Mouse (Mus musculus) midbrain, postnatal 0 days (tissue): ENCODE measurements around the gene Vav1. TPM values are rescaled to one million over a fixed set of nuclear protein-coding genes. Genes with fewer than 3 reads are reported as not detected.
A peak's percentile ranks its signal among the peaks of the same experiment; 100 is the strongest.

ENCODE experiments used
- ATAC-seq: fragments of 200-750 bp; cut with Nextera tagmentation; 2 replicates; pipeline ENCODE4 v1.8.0; 2017; ENCODE audit warnings: moderate number of reproducible peaks, mild to moderate bottlenecking, moderate TSS enrichment, moderate library complexity; ENCODE audit not compliant: low FRiP score
- DNase-seq: peaks from one replicate; pipeline ENCODE4 v3.0.0-alpha.2; 2015; ENCODE audit warnings: low spot score
- H3K27ac ChIP-seq: fragments of 300-500 bp; sonication (generic); 2 replicates; pipeline ENCODE4 v1.5.1; 2014; ENCODE audit warnings: low read depth, mild to moderate bottlenecking, low read length, mixed read lengths
- H3K27me3 ChIP-seq: fragments of 300-500 bp; sonication (generic); 2 replicates; pipeline ENCODE4 v1.6.1; 2014; ENCODE audit warnings: low read length, control low read depth, mixed read lengths; ENCODE audit not compliant: insufficient read depth
- H3K36me3 ChIP-seq: fragments of 300-500 bp; sonication (generic); 2 replicates; pipeline ENCODE4 v1.6.1; 2014; ENCODE audit warnings: low read length, control low read depth, mixed read lengths; ENCODE audit not compliant: insufficient read depth
- H3K4me1 ChIP-seq: fragments of 300-500 bp; sonication (generic); 2 replicates; pipeline ENCODE4 v1.6.1; 2014; ENCODE audit warnings: mild to moderate bottlenecking, control low read depth, antibody characterized with exemption, low read length, mixed read lengths; ENCODE audit not compliant: insufficient read depth
- H3K4me2 ChIP-seq: fragments of 300-500 bp; sonication (generic); 2 replicates; pipeline ENCODE4 v1.6.1; 2014; ENCODE audit warnings: low read depth, mild to moderate bottlenecking, low read length, mixed read lengths; ENCODE audit not compliant: poor library complexity, severe bottlenecking
- H3K4me3 ChIP-seq: fragments of 300-500 bp; sonication (generic); 2 replicates; pipeline ENCODE4 v1.5.1; 2014; ENCODE audit warnings: low read depth, mild to moderate bottlenecking, low read length, moderate library complexity
- H3K9ac ChIP-seq: fragments of 300-500 bp; sonication (generic); replicated peaks from 2 replicates; pipeline ENCODE4 v1.6.1; 2014; ENCODE audit warnings: mild to moderate bottlenecking, low read length, moderate library complexity, mixed read lengths; ENCODE audit not compliant: poor library complexity, severe bottlenecking
- H3K9me3 ChIP-seq: fragments of 300-500 bp; sonication (generic); 2 replicates; pipeline ENCODE4 v1.6.1; 2016; ENCODE audit warnings: low read length, control low read depth
- CTCF ChIP-seq: IDR thresholded peaks from 2 replicates; pipeline ENCODE4 v1.5.1; 2016; ENCODE audit warnings: antibody characterized with exemption, mild to moderate bottlenecking
- WGBS: fragments of 180-500 bp; shearing (Covaris S2); extraction: QIAGEN DNeasy Blood & Tissue Kit; methylation state at CpG from one replicate; pipeline ENCODE4 v1.1.7; 2014; 5-methylcytosine and 5-hydroxymethylcytosine counted together
- polyA plus RNA-seq: library from polyadenylated mRNA; unstranded; fragments of >200 nt; fragmentation: Nextera tagmentation; extraction: Ambion mirVana; gene quantifications from 2 replicates; pipeline ENCODE4 v1.2.1, GENCODE M21; 2015
- total RNA-seq: library from RNA; depleted of rRNA; stranded (reverse); fragments of >200 nt; gene quantifications from 2 replicates; pipeline ENCODE4 v1.2.3, GENCODE M21; 2014

The Vav1 gene
- total and polyA plus RNA-seq, 2 experiments from 2014 or later, result 1.7 to 2.7 TPM

- no peak overlapping the region for H3K4me3 ChIP-seq
- H3K9ac ChIP-seq, result no peak overlapping the region
- H3K4me1 ChIP-seq, result no peaks in the 10 kb centered on the region
- ATAC-seq (no peak), DNase-seq (no peak)
- peaks cover 23% of the 10 kb centered on the region for H3K36me3 ChIP-seq
- 83% methylated on average over 12 of the region's 12 CpGs for WGBS
- no peak overlapping the region for H3K27ac ChIP-seq
- no peaks in the 10 kb centered on the region for H3K9me3 ChIP-seq
- no peak overlapping the region for H3K4me2 ChIP-seq
- H3K27me3 ChIP-seq, result no peaks in the 10 kb centered on the region
- peak; percentile 33; the same call in 1 of the 2 replicates for TF ChIP-seq CTCF
These were observed 44.5 kb upstream of the Vav1 start for GRCm38 (mm10) chr17:57234254-57234928.

- ATAC-seq, result peak; percentile 32; the same call in 1 of the 2 replicates
These were observed 43.1 kb upstream of the Vav1 start for GRCm38 (mm10) chr17:57235803-57236202.

GRCm38 (mm10) chr17:57237181-57237580 is 41.7 kb upstream of the Vav1 start:
- Histone ChIP-seq H3K4me2 (no peak overlapping the region), H3K27me3 (no peaks in the 10 kb centered on the region), H3K9me3 (no peaks in the 10 kb centered on the region), H3K27ac (no peak overlapping the region), H3K36me3 (peaks cover 31% of the 10 kb centered on the region), H3K9ac (no peak overlapping the region), H3K4me1 (no peaks in the 10 kb centered on the region), H3K4me3 (no peak overlapping the region)
- DNase-seq (no peak), ATAC-seq (0 out of 2 replicates have a peak, but pooled peaks have one; percentile 26)
- 97% methylated on average over 9 of the region's 9 CpGs for WGBS
- no peak for TF ChIP-seq CTCF

More at GRCm38 (mm10) chr17:57235803-57236202, 43.1 kb upstream of the Vav1 start:
- H3K9ac ChIP-seq, result no peak overlapping the region
- no peak overlapping the region for H3K4me2 ChIP-seq
- H3K4me1 ChIP-seq, result no peaks in the 10 kb centered on the region
- H3K36me3 ChIP-seq, result peaks cover 23% of the 10 kb centered on the region
- H3K9me3 ChIP-seq, result no peaks in the 10 kb centered on the region
- no peak overlapping the region for H3K27ac ChIP-seq
- no peak for DNase-seq
- TF ChIP-seq CTCF, result no peak
- H3K27me3 ChIP-seq, result no peaks in the 10 kb centered on the region
- WGBS, result 89% methylated on average over 5 of the region's 5 CpGs
- H3K4me3 ChIP-seq, result no peak overlapping the region

- peaks cover 4% of the 10 kb centered on the region; the same call in 1 of the 2 replicates for H3K4me1 ChIP-seq
These were observed 35.1 kb upstream of the Vav1 start for GRCm38 (mm10) chr17:57243650-57244370.

GRCm38 (mm10) chr17:57245311-57245929 is 33.5 kb upstream of the Vav1 start:
- no peak overlapping the region for H3K27ac ChIP-seq
- no peaks in the 10 kb centered on the region for H3K9me3 ChIP-seq
- no peak for TF ChIP-seq CTCF
- ATAC-seq (no peak), DNase-seq (no peak)
- H3K4me3 ChIP-seq, result no peak overlapping the region
- H3K36me3 ChIP-seq, result peaks cover 12% of the 10 kb centered on the region; the same call in 1 of the 2 replicates
- H3K27me3 ChIP-seq, result peaks cover 8% of the 10 kb centered on the region; the same call in 1 of the 2 replicates
- peaks cover 14% of the 10 kb centered on the region; the same call in 1 of the 2 replicates for H3K4me1 ChIP-seq
- WGBS, result 93% methylated on average over 10 of the region's 10 CpGs
- no peak overlapping the region for H3K4me2 ChIP-seq
- no peak overlapping the region for H3K9ac ChIP-seq

More at GRCm38 (mm10) chr17:57243650-57244370, 35.1 kb upstream of the Vav1 start:
- WGBS, result 80% methylated on average over 10 of the region's 10 CpGs
- H3K9ac ChIP-seq, result no peak overlapping the region
- no peak overlapping the region for H3K4me2 ChIP-seq
- no peaks in the 10 kb centered on the region for H3K27me3 ChIP-seq
- ATAC-seq (no peak), DNase-seq (no peak)
- no peak overlapping the region for H3K4me3 ChIP-seq
- H3K9me3 ChIP-seq, result no peaks in the 10 kb centered on the region
- H3K36me3 ChIP-seq, result peaks cover 12% of the 10 kb centered on the region; the same call in 1 of the 2 replicates
- TF ChIP-seq CTCF, result no peak
- H3K27ac ChIP-seq, result no peak overlapping the region
